Mouse (Mus musculus): ENCODE data around the gene Pias1.

The Pias1 gene

GRCm38 (mm10) chr9:62974439-62974838, 13.3 kb downstream of the Pias1 start:
- no peak for TF ChIP-seq GATA4 (IDR thresholded peaks at IDR 0.05; ENCODE audit: insufficient replicate concordance, low read length)

- no peak for TF ChIP-seq GATA4 (IDR thresholded peaks at IDR 0.05; ENCODE audit: insufficient replicate concordance, low read length)
Observed at GRCm38 (mm10) chr9:62972073-62972745, 15.5 kb downstream of the Pias1 start.

GRCm38 (mm10) chr9:62970345-62970744, 17.4 kb downstream of the Pias1 start:
- no peak for TF ChIP-seq GATA4 (IDR thresholded peaks at IDR 0.05; ENCODE audit: insufficient replicate concordance, low read length)

- no peak for TF ChIP-seq GATA4 (IDR thresholded peaks at IDR 0.05; ENCODE audit: insufficient replicate concordance, low read length)
Observed at GRCm38 (mm10) chr9:62966018-62966417, 21.7 kb downstream of the Pias1 start.

GRCm38 (mm10) chr9:62952713-62953112, 35.0 kb downstream of the Pias1 start:
- TF ChIP-seq GATA4 (IDR thresholded peaks at IDR 0.05; ENCODE audit: insufficient replicate concordance, low read length): no peak

GRCm38 (mm10) chr9:62945346-62945745, 42.4 kb downstream of the Pias1 start:
- TF ChIP-seq GATA4 (IDR thresholded peaks at IDR 0.05; ENCODE audit: insufficient replicate concordance, low read length): no peak

GRCm38 (mm10) chr9:62944063-62944462, 43.7 kb downstream of the Pias1 start:
- TF ChIP-seq GATA4 (IDR thresholded peaks at IDR 0.05; ENCODE audit: insufficient replicate concordance, low read length): no peak

GRCm38 (mm10) chr9:62940966-62941365, 46.8 kb downstream of the Pias1 start:
- no peak for TF ChIP-seq GATA4 (IDR thresholded peaks at IDR 0.05; ENCODE audit: insufficient replicate concordance, low read length)

- no peak for TF ChIP-seq GATA4 (IDR thresholded peaks at IDR 0.05; ENCODE audit: insufficient replicate concordance, low read length)
Observed at GRCm38 (mm10) chr9:62935854-62936253, 51.9 kb downstream of the Pias1 start.

- no peak for TF ChIP-seq GATA4 (IDR thresholded peaks at IDR 0.05; ENCODE audit: insufficient replicate concordance, low read length)
Observed at GRCm38 (mm10) chr9:62934700-62935400, 52.9 kb downstream of the Pias1 start.

GRCm38 (mm10) chr9:62932575-62933339, 55.0 kb downstream of the Pias1 start:
- TF ChIP-seq GATA4 (IDR thresholded peaks at IDR 0.05; ENCODE audit: insufficient replicate concordance, low read length): peak; percentile 84; the same call in 1 of the 2 replicates

- no peak for TF ChIP-seq GATA4 (IDR thresholded peaks at IDR 0.05; ENCODE audit: insufficient replicate concordance, low read length)
Observed at GRCm38 (mm10) chr9:62924886-62925610, 62.7 kb downstream of the Pias1 start.

- no peak for TF ChIP-seq GATA4 (IDR thresholded peaks at IDR 0.05; ENCODE audit: insufficient replicate concordance, low read length)
Observed at GRCm38 (mm10) chr9:62920877-62921276, 66.8 kb downstream of the Pias1 start.

GRCm38 (mm10) chr9:62917059-62917458, 70.7 kb downstream of the Pias1 start:
- TF ChIP-seq GATA4 (IDR thresholded peaks at IDR 0.05; ENCODE audit: insufficient replicate concordance, low read length): no peak

- no peak for TF ChIP-seq GATA4 (IDR thresholded peaks at IDR 0.05; ENCODE audit: insufficient replicate concordance, low read length)
Observed at GRCm38 (mm10) chr9:62913390-62914069, 74.2 kb downstream of the Pias1 start.
